Mouse (Mus musculus) adrenal gland, postnatal 14 days (tissue): ENCODE results near the gene Gm26741. TPM values are rescaled to one million over a fixed set of nuclear protein-coding genes. Genes with fewer than 3 reads are reported as not detected.
A peak's percentile ranks its signal among the peaks of the same experiment; 100 is the strongest.
"Not testable (repeated sequence)": the region's sequence is repeated elsewhere in the genome, so short reads cannot be mapped to it uniquely, and the experiment has no call there.

Experiments used
- DNase-seq: peaks from one replicate; pipeline ENCODE4 v3.0.0; 2021; ENCODE audit warnings: mixed read lengths
- long read RNA-seq, 2 experiments: library from polyadenylated mRNA; stranded (forward); transcript quantifications; one replicate each; pipeline ENCODE4 v2.0.0; 2021
- total RNA-seq: library from RNA; stranded (reverse); gene quantifications from 2 replicates; pipeline ENCODE4 v1.2.3, GENCODE M21; 2021

Gene Gm26741
- total RNA-seq: not detected in 2 replicates
- long read RNA-seq, experiment 1: 0 reads
- long read RNA-seq, experiment 2: 0 reads

- DNase-seq: no peak
Measured at GRCm38 (mm10) chr10:52358467-52358866, at the start of gene Gm26741. TSS of gene Gm26741 (plus strand) at chr10:52358767.

- peak; percentile 57 for DNase-seq
Measured at GRCm38 (mm10) chr10:52309196-52309595, 49.4 kb upstream of the Gm26741 start.

GRCm38 (mm10) chr10:52319506-52320286 lies 38.9 kb upstream of the Gm26741 start:
- DNase-seq: no peak

GRCm38 (mm10) chr10:52321918-52322317 lies 36.6 kb upstream of the Gm26741 start:
- DNase-seq: no peak

- DNase-seq: peak; percentile 53
Measured at GRCm38 (mm10) chr10:52331007-52331406, 27.6 kb upstream of the Gm26741 start.

- not testable (repeated sequence) for DNase-seq
Measured at GRCm38 (mm10) chr10:52343324-52343723, 15.2 kb upstream of the Gm26741 start.

GRCm38 (mm10) chr10:52353184-52353583 lies 5.4 kb upstream of the Gm26741 start:
- DNase-seq: no peak

- DNase-seq: no peak
Measured at GRCm38 (mm10) chr10:52360241-52360735, 1.7 kb downstream of the Gm26741 start.

- DNase-seq: peak; percentile 33
Measured at GRCm38 (mm10) chr10:52360862-52361609, 2.5 kb downstream of the Gm26741 start.

- DNase-seq: no peak
Measured at GRCm38 (mm10) chr10:52368376-52368775, 9.8 kb downstream of the Gm26741 start.

GRCm38 (mm10) chr10:52373834-52374233 lies 15.3 kb downstream of the Gm26741 start:
- DNase-seq: no peak

GRCm38 (mm10) chr10:52374651-52375050 lies 16.1 kb downstream of the Gm26741 start:
- no peak for DNase-seq

GRCm38 (mm10) chr10:52376422-52376821 lies 17.9 kb downstream of the Gm26741 start:
- no peak for DNase-seq

GRCm38 (mm10) chr10:52377813-52378212 lies 19.2 kb downstream of the Gm26741 start:
- no peak for DNase-seq

GRCm38 (mm10) chr10:52381321-52381801 lies 22.8 kb downstream of the Gm26741 start:
- DNase-seq: no peak

GRCm38 (mm10) chr10:52381845-52382591 lies 23.5 kb downstream of the Gm26741 start, which contains the start of gene Gopc:
TSS of gene Gopc (minus strand) at chr10:52382124.
- DNase-seq: peak; percentile 98

- DNase-seq: no peak
Measured at GRCm38 (mm10) chr10:52383022-52383421, 24.5 kb downstream of the Gm26741 start.

- DNase-seq: no peak
Measured at GRCm38 (mm10) chr10:52383522-52383921, 25.0 kb downstream of the Gm26741 start.

GRCm38 (mm10) chr10:52384823-52385610 lies 26.4 kb downstream of the Gm26741 start:
- DNase-seq: peak; percentile 59

- DNase-seq: no peak
Measured at GRCm38 (mm10) chr10:52387192-52387591, 28.6 kb downstream of the Gm26741 start.

GRCm38 (mm10) chr10:52388922-52389430 lies 30.4 kb downstream of the Gm26741 start, which contains the start of gene Nepn:
TSS of gene Nepn (plus strand) at chr10:52388972.
- DNase-seq: no peak
